Mouse (Mus musculus) cerebellum, adult 2 months (tissue): ENCODE measurements around the gene Ankrd35.

ENCODE experiments used
- CTCF ChIP-seq: fragments of 200-500 bp; IDR thresholded peaks from 2 replicates; pipeline ENCODE4 v1.5.1; 2011; ENCODE audit warnings: low read depth, mild to moderate bottlenecking, control low read depth, low read length, moderate library complexity, borderline replicate concordance; ENCODE audit not compliant: insufficient read depth
- POLR2A ChIP-seq: fragments of 200-500 bp; IDR thresholded peaks from 2 replicates; pipeline ENCODE4 v1.6.1; 2011; ENCODE audit warnings: low read length, control low read depth, borderline replicate concordance; ENCODE audit not compliant: insufficient read depth

GRCm38 (mm10) chr3:96698993-96699690 lies 29.2 kb downstream of the Ankrd35 start:
- no peak for TF ChIP-seq POLR2A
- no peak for TF ChIP-seq CTCF
